Comparison of ENCODE assay signal across 8 mouse cellular contexts in the genomic region with DNA sequence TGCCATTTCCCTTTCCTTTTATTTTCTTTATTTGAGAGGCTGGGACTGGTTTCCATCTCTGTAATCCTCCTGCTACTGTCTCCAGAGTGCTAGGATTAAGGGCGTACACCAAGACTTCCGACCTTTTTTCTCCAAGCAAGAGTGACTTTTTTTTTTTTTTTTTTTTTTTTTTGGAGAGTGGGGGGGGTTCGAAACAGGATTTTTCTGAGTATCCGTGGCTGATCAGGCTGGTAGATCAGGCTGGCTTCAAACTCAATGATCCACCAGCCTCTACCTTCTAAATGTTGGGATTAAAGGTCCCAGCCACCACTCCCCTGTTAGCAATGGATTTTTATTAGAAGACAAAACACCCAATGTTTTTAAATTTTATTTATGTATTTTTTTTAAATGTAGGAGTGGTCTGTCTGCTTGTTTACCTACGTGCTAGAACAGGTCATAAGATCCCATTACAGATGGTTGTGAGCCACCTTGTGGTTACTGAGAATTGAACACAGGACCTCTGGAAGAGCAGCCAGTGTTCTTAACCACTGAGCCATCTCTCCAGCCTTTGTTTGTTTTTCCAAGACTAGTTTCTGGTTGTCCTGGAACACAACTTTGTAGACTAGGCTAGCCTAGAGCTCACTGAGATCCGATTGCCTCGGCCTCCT. TPM values are rescaled to one million over a fixed set of nuclear protein-coding genes. Genes with fewer than 3 reads are reported as not detected.
DNase-seq lines count a peak whose midpoint lies in the region; ATAC-seq and TF ChIP-seq lines count a peak whose summit lies in the region.

No protein-coding gene starts in this region.

- no peak for TF ChIP-seq CTCF in cerebellum, adult 2 months (IDR thresholded peaks at IDR 0.05; ENCODE audit: borderline replicate concordance, insufficient read depth, low read depth, low read length)
- TF ChIP-seq CTCF in E14TG2a.4 (conservative IDR thresholded peaks at IDR 0.05; ENCODE audit: low read length), result no peak

- peaks cover 29% of the 10 kb centered on the region for H3K36me3 ChIP-seq in E14TG2a.4 (ENCODE audit: insufficient read depth, low read length)
- 0 out of 2 replicates have a peak, but pooled peaks cover 4% of the 10 kb centered on the region for H3K36me3 ChIP-seq in forebrain, embryonic 12.5 days (replicated peaks)
- H3K36me3 ChIP-seq in midbrain, embryonic 13.5 days, result no peaks in the 10 kb centered on the region

- peak overlapping the region; percentile 78 for H3K9ac ChIP-seq in forebrain, embryonic 12.5 days
- H3K9ac ChIP-seq in midbrain, embryonic 13.5 days (replicated peaks), result peak overlapping the region; percentile 86

- no peaks in the 10 kb centered on the region for H3K9me3 ChIP-seq in E14TG2a.4 (ENCODE audit: low read length)
- no peaks in the 10 kb centered on the region for H3K9me3 ChIP-seq in forebrain, embryonic 12.5 days
- H3K9me3 ChIP-seq in midbrain, embryonic 13.5 days, result no peaks in the 10 kb centered on the region

- intact Hi-C loops in left cerebral cortex, postnatal 36 days (cut with DNase I), result loop anchor here (5.0 kb wide), 1 partner anchor 49 kb away; no protein-coding TSS in a partner anchor

- DNase-seq in cerebellum, adult 2 months, result peak; percentile 47 to 69
- DNase-seq in cerebellum, postnatal 4 days (ENCODE audit: low spot score in 2 of 2), result no peak
- peak; percentile 39 to 41 for DNase-seq in kidney, postnatal 25 days
- no peak for DNase-seq in adrenal gland, postnatal 10 days
- DNase-seq in left cerebral cortex, postnatal 36 days (ENCODE audit: low spot score in 2 of 2), result no peak

- 24% methylated on average over 7 of the region's 7 CpGs for WGBS in cerebellum, adult 2 months
- WGBS in forebrain, embryonic 12.5 days, result 23% methylated on average over 7 of the region's 7 CpGs
- WGBS in midbrain, embryonic 13.5 days, result 25% methylated on average over 7 of the region's 7 CpGs

- ATAC-seq in forebrain, embryonic 12.5 days (ENCODE audit: low FRiP score), result no peak; the same call in 1 of the 2 replicates
- ATAC-seq in midbrain, embryonic 13.5 days, result no peak

- H3K27ac ChIP-seq in cerebellum, adult 2 months (ENCODE audit: insufficient read depth, low read length), result peak overlapping the region; percentile 77
- H3K27ac ChIP-seq in forebrain, embryonic 12.5 days, result peak overlapping the region; percentile 63; the same call in 1 of the 2 replicates
- peak overlapping the region; percentile 74; the same call in 1 of the 2 replicates for H3K27ac ChIP-seq in midbrain, embryonic 13.5 days

- H3K4me2 ChIP-seq in forebrain, embryonic 12.5 days, result peak overlapping the region; percentile 80
- peak overlapping the region; percentile 92 for H3K4me2 ChIP-seq in midbrain, embryonic 13.5 days (replicated peaks)

- TF ChIP-seq POLR2A in cerebellum, adult 2 months (IDR thresholded peaks at IDR 0.05; ENCODE audit: borderline replicate concordance, insufficient read depth, low read length), result no peak

- H3K4me3 ChIP-seq in cerebellum, adult 2 months (replicated peaks; ENCODE audit: insufficient read depth, low read depth, low read length), result peak overlapping the region; percentile 77
- peak overlapping the region; percentile 96 for H3K4me3 ChIP-seq in E14TG2a.4 (replicated peaks; ENCODE audit: low read length)
- peak overlapping the region; percentile 66 for H3K4me3 ChIP-seq in forebrain, embryonic 12.5 days (replicated peaks)
- H3K4me3 ChIP-seq in midbrain, embryonic 13.5 days (replicated peaks), result peak overlapping the region; percentile 72

- H3K27me3 ChIP-seq in cerebellum, adult 2 months (ENCODE audit: control insufficient read depth, insufficient read depth, low read length), result no peaks in the 10 kb centered on the region
- H3K27me3 ChIP-seq in E14TG2a.4 (ENCODE audit: insufficient read depth, low read length), result no peaks in the 10 kb centered on the region
- H3K27me3 ChIP-seq in forebrain, embryonic 12.5 days, result 0 out of 2 replicates have a peak, but pooled peaks cover 4% of the 10 kb centered on the region
- H3K27me3 ChIP-seq in midbrain, embryonic 13.5 days, result 0 out of 2 replicates have a peak, but pooled peaks cover 3% of the 10 kb centered on the region

- peaks cover 13% of the 10 kb centered on the region for H3K4me1 ChIP-seq in cerebellum, adult 2 months (ENCODE audit: control insufficient read depth, insufficient read depth, low read length)
- H3K4me1 ChIP-seq in E14TG2a.4 (replicated peaks; ENCODE audit: low read depth, low read length), result peaks cover 77% of the 10 kb centered on the region
- peaks cover 19% of the 10 kb centered on the region for H3K4me1 ChIP-seq in forebrain, embryonic 12.5 days
- H3K4me1 ChIP-seq in midbrain, embryonic 13.5 days (replicated peaks), result peaks cover 33% of the 10 kb centered on the region

RNA-seq across cellular contexts. Expression of a gene that starts 0.5 kb away (rescaled TPM):
- 1.2 and 1.3 TPM in 2 replicates for polyA plus RNA-seq in cerebellum, adult 2 months (2012; rRNA removed)
- 0.74 and 1.0 TPM in 2 replicates for polyA plus RNA-seq in forebrain, embryonic 12.5 days (2016; fragmentation: Nextera tagmentation; extraction: Ambion mirVana)
- 0.23 and 0.46 TPM in 2 replicates for polyA plus RNA-seq in midbrain, embryonic 13.5 days (2015; fragmentation: Nextera tagmentation; extraction: Ambion mirVana)
- 1 to 10 TPM; 5.4 to 9.2 TPM for total RNA-seq in adrenal gland, postnatal 10 days (2021)
- total RNA-seq in left cerebral cortex, postnatal 36 days (2021), result 1 to 10 TPM; 3.7 to 5.2 TPM

RNA-seq across cellular contexts. Expression of a gene that starts 0.5 kb away (rescaled TPM):
- polyA plus RNA-seq in cerebellum, adult 2 months (2012; rRNA removed), result 26.7 and 28.5 TPM in 2 replicates
- polyA plus RNA-seq in forebrain, embryonic 12.5 days (2016; fragmentation: Nextera tagmentation; extraction: Ambion mirVana), result 14.6 and 16.6 TPM in 2 replicates
- 11.7 and 11.9 TPM in 2 replicates for polyA plus RNA-seq in midbrain, embryonic 13.5 days (2015; fragmentation: Nextera tagmentation; extraction: Ambion mirVana)
- 10 to 100 TPM; 28.0 to 48.2 TPM for total RNA-seq in adrenal gland, postnatal 10 days (2021)
- 10 to 100 TPM; 24.2 to 31.3 TPM for total RNA-seq in left cerebral cortex, postnatal 36 days (2021)

RNA-seq across cellular contexts. Expression of a gene that starts 16.4 kb away (rescaled TPM):
- polyA plus RNA-seq in cerebellum, adult 2 months (2012; rRNA removed), result 136 and 150 TPM in 2 replicates
- 89.5 and 90.5 TPM in 2 replicates for polyA plus RNA-seq in forebrain, embryonic 12.5 days (2016; fragmentation: Nextera tagmentation; extraction: Ambion mirVana)
- polyA plus RNA-seq in midbrain, embryonic 13.5 days (2015; fragmentation: Nextera tagmentation; extraction: Ambion mirVana), result 86.7 and 101 TPM in 2 replicates
- total RNA-seq in adrenal gland, postnatal 10 days (2021), result 100 to 1,000 TPM; 175 to 201 TPM
- 10 to 100 TPM; 96.8 to 98.9 TPM for total RNA-seq in left cerebral cortex, postnatal 36 days (2021)

RNA-seq across cellular contexts. Expression of a gene that starts 28.1 kb away (rescaled TPM):
- polyA plus RNA-seq in cerebellum, adult 2 months (2012; rRNA removed), result 1.3 and 1.9 TPM in 2 replicates
- 0.42 and 0.52 TPM in 2 replicates for polyA plus RNA-seq in forebrain, embryonic 12.5 days (2016; fragmentation: Nextera tagmentation; extraction: Ambion mirVana)
- 0.13 and 0.21 TPM in 2 replicates for polyA plus RNA-seq in midbrain, embryonic 13.5 days (2015; fragmentation: Nextera tagmentation; extraction: Ambion mirVana)
- 1 to 10 TPM in 1 of 2 experiments, under 1 TPM in 1; 0.93 to 1.4 TPM for total RNA-seq in adrenal gland, postnatal 10 days (2021)
- under 1 TPM in 1 of 2 experiments, not detected in 1; 0.39 TPM for total RNA-seq in left cerebral cortex, postnatal 36 days (2021)

RNA-seq across cellular contexts. Expression of a gene that starts 38.0 kb away (rescaled TPM):
- polyA plus RNA-seq in cerebellum, adult 2 months (2012; rRNA removed), result 4.7 and 5.6 TPM in 2 replicates
- polyA plus RNA-seq in forebrain, embryonic 12.5 days (2016; fragmentation: Nextera tagmentation; extraction: Ambion mirVana), result 3.0 and 3.6 TPM in 2 replicates
- polyA plus RNA-seq in midbrain, embryonic 13.5 days (2015; fragmentation: Nextera tagmentation; extraction: Ambion mirVana), result 3.3 and 3.6 TPM in 2 replicates
- total RNA-seq in adrenal gland, postnatal 10 days (2021), result 10 to 100 TPM; 42.4 to 47.3 TPM
- total RNA-seq in left cerebral cortex, postnatal 36 days (2021), result 1 to 10 TPM; 4.0 to 4.8 TPM

Comparison
In these comparisons a context has a peak if more than half of its experiments do, and no peak if none do; other contexts are left out.
1. DNase-seq: peak in cerebellum, adult 2 months (2 of 2) and kidney, postnatal 25 days (2 of 2); none in cerebellum, postnatal 4 days (0 of 2), adrenal gland, postnatal 10 days (single experiment) and left cerebral cortex, postnatal 36 days (0 of 2).
2. Peak in every context shown above with its lines, with median percentiles within 50 percentile points of each other: H3K27ac ChIP-seq and H3K4me3 ChIP-seq.